Mouse (Mus musculus) brain, embryonic 14.5 days (tissue): ENCODE results near the gene Slc29a4. TPM values are rescaled to one million over a fixed set of nuclear protein-coding genes. Genes with fewer than 3 reads are reported as not detected.
A peak's percentile ranks its signal among the peaks of the same experiment; 100 is the strongest.

ENCODE experiments used
- DNase-seq: peaks from one replicate; pipeline ENCODE4 v3.0.0-alpha.2; 2011; ENCODE audit warnings: low read depth
- CTCF ChIP-seq: fragments of 200-500 bp; IDR thresholded peaks from 2 replicates; pipeline ENCODE4 v1.5.1; 2012; ENCODE audit warnings: inconsistent platforms, mild to moderate bottlenecking, moderate library complexity, borderline replicate concordance; ENCODE audit not compliant: insufficient read depth, insufficient read length; ENCODE audit errors: extremely low read depth
- POLR2A ChIP-seq: fragments of 200-500 bp; IDR thresholded peaks from 2 replicates; pipeline ENCODE4 v1.6.1; 2012; ENCODE audit warnings: mild to moderate bottlenecking, inconsistent platforms, borderline replicate concordance; ENCODE audit not compliant: poor library complexity, insufficient read depth, insufficient read length, severe bottlenecking; ENCODE audit errors: extremely low read depth
- polyA plus RNA-seq: library from polyadenylated mRNA; depleted of rRNA; stranded (reverse); fragments of >200 nt; gene quantifications from 2 replicates; pipeline ENCODE4 v1.2.3, GENCODE M21; 2012; rRNA removed

Gene Slc29a4
- polyA plus RNA-seq, 1 experiment = 122 TPM

GRCm38 (mm10) chr5:142761326-142761983, 69.1 kb downstream of the Slc29a4 start:
- TF ChIP-seq CTCF (no peak), POLR2A (no peak)
- peak; percentile 94 for DNase-seq

GRCm38 (mm10) chr5:142762082-142762807, 69.9 kb downstream of the Slc29a4 start:
- TF ChIP-seq POLR2A (no peak), CTCF (no peak)
- peak; percentile 82 for DNase-seq

- no peak for DNase-seq
- TF ChIP-seq CTCF (no peak), POLR2A (no peak)
These were observed 72.0 kb downstream of the Slc29a4 start for GRCm38 (mm10) chr5:142764306-142764705.

DNA sequence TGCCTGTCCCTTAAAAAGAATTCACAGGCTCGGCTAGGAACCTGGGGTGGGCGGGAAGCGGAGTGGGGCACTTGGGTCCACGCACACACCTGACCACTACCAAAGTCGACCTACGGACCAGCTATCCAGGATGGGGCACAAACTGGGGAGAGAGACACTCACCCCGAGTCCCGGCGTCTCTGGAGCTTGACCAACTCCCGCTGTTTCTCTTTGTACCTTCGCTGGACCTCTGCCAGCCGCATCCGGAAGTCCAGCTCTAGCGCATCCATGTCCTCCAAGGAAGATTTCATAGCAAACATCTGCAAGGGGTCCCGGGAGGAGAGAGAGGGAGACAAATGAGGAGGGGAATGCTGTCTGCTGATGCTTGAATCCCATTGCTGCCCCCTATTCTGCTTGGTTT, 72.6 kb downstream of the Slc29a4 start:
- TF ChIP-seq POLR2A = no peak
- TF ChIP-seq CTCF = no peak
- no peak for DNase-seq

DNA sequence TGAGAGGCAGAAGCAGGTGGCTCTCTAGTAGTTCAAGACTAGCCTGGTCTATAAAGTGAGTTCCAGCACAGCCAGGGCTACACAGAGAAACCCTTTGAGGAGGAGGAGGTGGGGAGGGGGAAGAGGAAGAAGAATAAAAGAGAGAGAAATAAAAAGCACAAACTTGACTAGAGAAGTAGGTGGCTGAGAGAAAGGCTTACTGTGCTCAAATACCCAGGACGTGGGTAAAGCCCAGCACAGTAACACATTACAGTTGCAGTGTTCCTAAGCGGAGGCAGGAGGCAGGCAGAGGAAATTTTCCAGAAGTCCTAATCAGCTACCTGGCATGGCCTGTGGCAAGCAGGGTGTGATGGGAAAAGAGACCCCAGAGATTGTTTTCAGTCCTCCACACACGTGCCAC, 74.4 kb downstream of the Slc29a4 start:
- no peak for DNase-seq
- TF ChIP-seq CTCF (no peak), POLR2A (no peak)

- peak; percentile 73; the same call in 1 of the 2 replicates for TF ChIP-seq CTCF
- TF ChIP-seq POLR2A = no peak
- DNase-seq = peak; percentile 94
These were observed 75.6 kb downstream of the Slc29a4 start for GRCm38 (mm10) chr5:142767937-142768336.

DNA sequence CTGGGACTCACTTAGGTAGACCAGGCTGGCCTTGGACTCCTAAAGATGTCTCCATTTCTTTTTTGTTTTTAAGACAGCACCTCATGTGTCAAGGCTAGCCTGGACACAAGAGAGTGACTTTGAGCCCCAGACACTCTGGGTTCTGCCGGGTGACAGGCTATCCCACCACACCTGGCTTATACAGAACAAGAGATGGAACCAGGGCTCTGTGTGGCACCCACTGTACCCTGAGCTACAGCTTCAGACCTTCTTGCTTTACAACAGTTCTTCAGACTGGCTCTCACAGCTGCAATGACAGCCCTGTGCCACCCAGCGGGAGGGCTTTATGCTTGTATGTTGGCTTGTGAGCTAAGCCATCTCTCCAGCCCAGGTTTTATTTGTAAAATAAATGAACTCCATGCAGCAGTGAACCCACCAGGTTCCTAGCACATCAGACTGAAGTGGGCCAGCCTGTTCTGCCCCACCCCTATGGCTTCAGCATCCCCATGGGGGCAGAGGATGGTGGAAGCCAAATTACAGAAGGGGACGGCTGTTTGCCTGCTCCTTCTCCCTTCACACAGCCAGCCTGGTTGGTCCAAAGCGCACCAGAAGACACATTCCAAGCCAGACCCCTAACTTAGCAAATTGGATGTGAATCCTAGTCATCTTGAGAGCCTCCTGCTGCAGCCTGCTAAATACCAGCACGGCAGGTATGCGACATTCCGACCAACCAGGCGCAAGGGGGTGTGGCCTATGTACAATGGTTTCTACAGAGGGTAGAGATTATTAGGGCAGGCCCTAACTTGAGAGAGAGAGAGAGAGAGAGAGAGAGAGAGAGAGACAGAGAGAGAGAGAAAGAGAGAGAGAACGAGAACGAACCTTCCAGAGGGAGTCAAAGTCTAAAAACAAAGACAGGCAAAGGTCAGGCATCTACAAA, 76.3 kb downstream of the Slc29a4 start:
- DNase-seq = peak; percentile 60
- TF ChIP-seq CTCF (no peak), POLR2A (no peak)

- TF ChIP-seq CTCF (no peak), POLR2A (no peak)
- DNase-seq = no peak
These were observed 77.3 kb downstream of the Slc29a4 start for GRCm38 (mm10) chr5:142769641-142770040.

- TF ChIP-seq POLR2A = no peak
- TF ChIP-seq CTCF = no peak
- no peak for DNase-seq
These were observed 78.7 kb downstream of the Slc29a4 start for GRCm38 (mm10) chr5:142771034-142771433.

DNA sequence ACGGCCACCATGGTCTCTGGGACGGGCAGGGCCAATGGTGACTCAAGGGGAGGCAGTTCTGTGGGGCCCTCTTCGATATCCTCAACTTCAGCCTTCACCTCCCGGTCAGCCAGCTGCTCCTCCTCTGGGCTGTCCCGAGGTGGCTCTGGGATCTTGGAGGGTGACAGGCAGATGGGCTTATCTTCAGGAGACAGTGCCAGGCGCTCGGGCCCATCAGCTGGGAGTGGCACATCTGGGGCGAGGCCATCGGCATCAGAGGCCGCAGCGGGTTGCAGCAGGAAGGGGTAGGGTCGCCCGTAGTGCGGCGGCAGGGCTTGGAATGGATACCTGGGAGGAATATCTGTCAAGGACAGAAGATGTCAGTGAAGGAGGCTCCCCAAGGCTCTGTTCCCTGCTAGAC, 79.7 kb downstream of the Slc29a4 start:
- no peak for TF ChIP-seq CTCF
- no peak for TF ChIP-seq POLR2A
- no peak for DNase-seq

Other genes starting within 250 kb of the Slc29a4 start
- gene Ap5z1, start 228.6 kb upstream of the Slc29a4 start, polyA plus RNA-seq = 26.2 and 35.1 TPM in 2 replicates
- 0.34 and 0.49 TPM in 2 replicates for gene Papolb, start 162.4 kb upstream of the Slc29a4 start, polyA plus RNA-seq
- 18.6 and 23.2 TPM in 2 replicates for gene Radil, start 141.4 kb upstream of the Slc29a4 start, polyA plus RNA-seq
- gene Mmd2, start 83.7 kb upstream of the Slc29a4 start, polyA plus RNA-seq = 25.5 and 29.0 TPM in 2 replicates
- 51.5 and 51.7 TPM in 2 replicates for gene Wipi2, start 64.8 kb upstream of the Slc29a4 start, polyA plus RNA-seq
- gene Tnrc18, start 125.2 kb downstream of the Slc29a4 start, polyA plus RNA-seq = 66.0 and 101 TPM in 2 replicates
- gene Fbxl18, start 202.9 kb downstream of the Slc29a4 start, polyA plus RNA-seq = 28.5 and 34.8 TPM in 2 replicates
- gene Actb, start 214.2 kb downstream of the Slc29a4 start, polyA plus RNA-seq = 3,867 and 5,124 TPM in 2 replicates